Mouse (Mus musculus): ENCODE measurements around the gene Mast4.
A peak's percentile ranks its signal among the peaks of the same experiment; 100 is the strongest.

The Mast4 gene

GRCm38 (mm10) chr13:102932434-102932833, 401.9 kb downstream of the Mast4 start:
- no peak for DNase-seq (ENCODE audit: low read depth, low spot score)

GRCm38 (mm10) chr13:102931951-102932350, 402.3 kb downstream of the Mast4 start:
- no peak for DNase-seq (ENCODE audit: low read depth, low spot score)

- no peak for DNase-seq (ENCODE audit: low read depth, low spot score)
These were observed 408.3 kb downstream of the Mast4 start for GRCm38 (mm10) chr13:102925844-102926598.

- DNase-seq (ENCODE audit: low read depth, low spot score): no peak
These were observed 414.6 kb downstream of the Mast4 start for GRCm38 (mm10) chr13:102919741-102920140.

- peak; percentile 63 for DNase-seq (ENCODE audit: low read depth, low spot score)
These were observed 415.7 kb downstream of the Mast4 start for GRCm38 (mm10) chr13:102918616-102919015.

GRCm38 (mm10) chr13:102915341-102915740, 419.0 kb downstream of the Mast4 start:
- no peak for DNase-seq (ENCODE audit: low read depth, low spot score)

- no peak for DNase-seq (ENCODE audit: low read depth, low spot score)
These were observed 419.5 kb downstream of the Mast4 start for GRCm38 (mm10) chr13:102914800-102915199.

- no peak for DNase-seq (ENCODE audit: low read depth, low spot score)
These were observed 420.4 kb downstream of the Mast4 start for GRCm38 (mm10) chr13:102913919-102914318.

GRCm38 (mm10) chr13:102912867-102913266, 421.4 kb downstream of the Mast4 start:
- no peak for DNase-seq (ENCODE audit: low read depth, low spot score)

GRCm38 (mm10) chr13:102909654-102910418, 424.5 kb downstream of the Mast4 start:
- no peak for DNase-seq (ENCODE audit: low read depth, low spot score)

GRCm38 (mm10) chr13:102906661-102907009, 427.7 kb downstream of the Mast4 start:
- no peak for DNase-seq (ENCODE audit: low read depth, low spot score)

GRCm38 (mm10) chr13:102906004-102906660, 428.2 kb downstream of the Mast4 start:
- DNase-seq (ENCODE audit: low read depth, low spot score): peak; percentile 92

GRCm38 (mm10) chr13:102905361-102905950, 428.8 kb downstream of the Mast4 start:
- no peak for DNase-seq (ENCODE audit: low read depth, low spot score)

- no peak for DNase-seq (ENCODE audit: low read depth, low spot score)
These were observed 430.6 kb downstream of the Mast4 start for GRCm38 (mm10) chr13:102903689-102904088.

- DNase-seq (ENCODE audit: low read depth, low spot score): no peak
These were observed 432.2 kb downstream of the Mast4 start for GRCm38 (mm10) chr13:102902123-102902522.

GRCm38 (mm10) chr13:102900531-102900930, 433.8 kb downstream of the Mast4 start:
- DNase-seq (ENCODE audit: low read depth, low spot score): no peak

GRCm38 (mm10) chr13:102900083-102900420, 434.2 kb downstream of the Mast4 start:
- DNase-seq (ENCODE audit: low read depth, low spot score): no peak

GRCm38 (mm10) chr13:102899253-102900082, 434.8 kb downstream of the Mast4 start:
- DNase-seq (ENCODE audit: low read depth, low spot score): no peak

- no peak for DNase-seq (ENCODE audit: low read depth, low spot score)
These were observed 435.7 kb downstream of the Mast4 start for GRCm38 (mm10) chr13:102898374-102899131.

GRCm38 (mm10) chr13:102896322-102896721, 438.0 kb downstream of the Mast4 start:
- DNase-seq (ENCODE audit: low read depth, low spot score): no peak

GRCm38 (mm10) chr13:102895894-102896293, 438.4 kb downstream of the Mast4 start:
- DNase-seq (ENCODE audit: low read depth, low spot score): no peak
